Mouse (Mus musculus) kidney, adult 2 months (tissue): ENCODE data around the gene Slc10a7. TPM values are rescaled to one million over a fixed set of nuclear protein-coding genes. Genes with fewer than 3 reads are reported as not detected.

ENCODE experiments used
- DNase-seq: peaks from one replicate; pipeline ENCODE4 v3.0.0; 2021
- H3K27ac ChIP-seq: fragments of 200-500 bp; 2 replicates; pipeline ENCODE4 v1.5.1; 2012; ENCODE audit warnings: low read depth, low read length, control low read depth, inconsistent platforms; ENCODE audit not compliant: insufficient read depth
- H3K27me3 ChIP-seq: fragments of 200-500 bp; replicated peaks from 2 replicates; pipeline ENCODE4 v1.6.1; 2012; ENCODE audit warnings: mild to moderate bottlenecking, moderate library complexity, low read length, inconsistent platforms; ENCODE audit not compliant: control insufficient read depth, insufficient read depth
- H3K36me3 ChIP-seq: fragments of 200-500 bp; 2 replicates; pipeline ENCODE4 v1.6.1; 2012; ENCODE audit warnings: mild to moderate bottlenecking, moderate library complexity, low read length, inconsistent platforms; ENCODE audit not compliant: control insufficient read depth, insufficient read depth
- H3K4me1 ChIP-seq: fragments of 200-500 bp; 2 replicates; pipeline ENCODE4 v1.6.1; 2011; ENCODE audit warnings: low read length; ENCODE audit not compliant: control insufficient read depth, insufficient read depth
- H3K4me3 ChIP-seq: fragments of 200-500 bp; 2 replicates; pipeline ENCODE4 v1.5.1; 2011; ENCODE audit warnings: mild to moderate bottlenecking, low read depth, low read length, control low read depth; ENCODE audit not compliant: insufficient read depth
- CTCF ChIP-seq: fragments of 200-500 bp; conservative IDR thresholded peaks from 2 replicates; pipeline ENCODE4 v1.5.1; 2011; ENCODE audit warnings: low read depth, mild to moderate bottlenecking, control low read depth, low read length, moderate library complexity, mixed read lengths; ENCODE audit not compliant: insufficient read depth, insufficient read length
- POLR2A ChIP-seq: fragments of 200-500 bp; IDR thresholded peaks from one replicate; pipeline ENCODE4 v1.6.1; 2011; ENCODE audit warnings: low read depth, low read length, control low read depth
- WGBS: fragments of 180-500 bp; shearing (Covaris S2); methylation state at CpG from one replicate; pipeline ENCODE4 v1.1.7; 2018; 5-methylcytosine and 5-hydroxymethylcytosine counted together
- polyA plus RNA-seq: library from polyadenylated mRNA; depleted of rRNA; stranded (reverse); fragments of >200 nt; gene quantifications from 2 replicates; pipeline ENCODE4 v1.2.3, GENCODE M21; 2012; rRNA removed

Slc10a7 gene
- polyA plus RNA-seq, 1 experiment = 8.1 TPM

DNA sequence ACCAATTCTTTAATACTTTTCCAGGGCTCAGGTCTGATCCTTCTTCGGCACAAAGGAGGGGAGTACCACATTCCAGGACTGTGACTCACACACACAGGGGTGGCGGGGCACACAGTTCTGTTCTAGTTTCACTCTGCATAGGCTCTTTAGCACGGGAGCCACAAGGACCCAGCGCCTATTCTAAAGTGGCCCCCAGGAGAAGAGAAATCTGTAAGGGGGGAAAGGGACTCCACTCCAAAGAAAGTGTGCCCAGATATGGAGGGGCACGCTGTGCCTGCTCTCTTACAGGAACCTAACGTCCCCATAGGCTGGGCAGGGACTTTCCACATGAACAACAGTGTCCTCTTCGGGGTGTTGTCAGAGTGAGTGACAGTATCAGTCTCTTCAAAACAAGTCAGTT is 262.1 kb downstream of the Slc10a7 start:
- no peaks in the 10 kb centered on the region for H3K36me3 ChIP-seq

DNA sequence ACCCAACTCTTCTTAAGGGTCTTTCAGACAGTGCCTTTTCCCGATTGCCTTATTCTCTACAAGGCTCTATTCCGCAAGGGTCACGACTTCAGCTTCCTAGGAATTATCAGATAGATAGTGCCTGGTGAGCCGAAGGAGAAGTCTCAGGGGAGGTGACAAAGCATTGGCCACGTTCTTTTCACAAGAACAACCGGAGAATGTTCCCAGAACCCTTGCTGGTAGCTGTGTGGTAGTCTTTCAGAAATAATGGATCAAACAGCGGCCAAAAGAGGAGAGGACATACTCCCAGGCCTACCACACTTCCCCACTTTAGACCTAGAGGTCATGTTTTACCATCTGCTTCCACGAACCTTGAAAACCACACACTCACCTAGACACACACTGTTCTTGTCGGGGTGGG is 267.7 kb downstream of the Slc10a7 start:
- Histone ChIP-seq H3K27me3 (no peaks in the 10 kb centered on the region), H3K27ac (no peak overlapping the region), H3K36me3 (no peaks in the 10 kb centered on the region), H3K4me3 (no peak overlapping the region), H3K4me1 (no peaks in the 10 kb centered on the region)
- WGBS = 92% methylated on average over 9 of the region's 9 CpGs
- no peak for TF ChIP-seq POLR2A
- TF ChIP-seq CTCF = no peak
- no peak for DNase-seq

More for the DNA sequence above, 262.1 kb downstream of the Slc10a7 start:
- H3K4me3 ChIP-seq = no peak overlapping the region
- 55% methylated on average over 7 of the region's 7 CpGs for WGBS
- no peaks in the 10 kb centered on the region for H3K4me1 ChIP-seq
- DNase-seq = no peak
- TF ChIP-seq POLR2A (no peak), CTCF (no peak)
- no peak overlapping the region for H3K27ac ChIP-seq
- H3K27me3 ChIP-seq = no peaks in the 10 kb centered on the region

Other genes with a start within 250 kb of the Slc10a7 start
- gene Pou4f2, start 72.7 kb upstream of the Slc10a7 start, polyA plus RNA-seq = not detected in 2 replicates
- gene Rbmxl1, start 448 bp upstream of the Slc10a7 start, polyA plus RNA-seq = 13.5 and 17.7 TPM in 2 replicates